Mouse (Mus musculus) embryonic facial prominence, embryonic 14.5 days (tissue): ENCODE results near the gene Aadacl3. TPM values are rescaled to one million over a fixed set of nuclear protein-coding genes. Genes with fewer than 3 reads are reported as not detected.

Source experiments
- ATAC-seq: fragments of 200-750 bp; cut with Nextera tagmentation; 2 replicates; pipeline ENCODE4 v1.8.0; 2017; ENCODE audit warnings: low read depth, moderate number of reproducible peaks, moderate TSS enrichment
- DNase-seq: peaks from one replicate; pipeline ENCODE4 v3.0.0-alpha.2; 2015; ENCODE audit warnings: low spot score
- H3K27ac ChIP-seq: fragments of 300-500 bp; sonication (generic); replicated peaks from 2 replicates; pipeline ENCODE4 v1.5.1; 2014; ENCODE audit warnings: low read depth, mild to moderate bottlenecking, low read length, moderate library complexity
- H3K27me3 ChIP-seq: fragments of 300-500 bp; sonication (generic); replicated peaks from 2 replicates; pipeline ENCODE4 v1.6.1; 2014; ENCODE audit warnings: low read length; ENCODE audit not compliant: control insufficient read depth, insufficient read depth
- H3K36me3 ChIP-seq: fragments of 300-500 bp; sonication (generic); 2 replicates; pipeline ENCODE4 v1.6.1; 2014; ENCODE audit warnings: low read length, mixed read lengths; ENCODE audit not compliant: control insufficient read depth, insufficient read depth
- H3K4me1 ChIP-seq: fragments of 300-500 bp; sonication (generic); 2 replicates; pipeline ENCODE4 v1.6.1; 2014; ENCODE audit warnings: antibody characterized with exemption, low read length; ENCODE audit not compliant: control insufficient read depth, insufficient read depth
- H3K4me2 ChIP-seq: fragments of 300-500 bp; sonication (generic); 2 replicates; pipeline ENCODE4 v1.6.1; 2014; ENCODE audit warnings: low read depth, mild to moderate bottlenecking, low read length, moderate library complexity, mixed read lengths
- H3K4me3 ChIP-seq: fragments of 300-500 bp; sonication (generic); 2 replicates; pipeline ENCODE4 v1.5.1; 2014; ENCODE audit warnings: low read depth, mild to moderate bottlenecking, low read length
- H3K9ac ChIP-seq: fragments of 300-500 bp; sonication (generic); 2 replicates; pipeline ENCODE4 v1.6.1; 2014; ENCODE audit warnings: low read depth, mild to moderate bottlenecking, low read length, moderate library complexity, mixed read lengths
- H3K9me3 ChIP-seq: fragments of 300-500 bp; sonication (generic); 2 replicates; pipeline ENCODE4 v1.6.1; 2016; ENCODE audit warnings: low read length; ENCODE audit not compliant: control insufficient read depth
- WGBS: fragments of 180-500 bp; shearing (Covaris S2); extraction: QIAGEN DNeasy Blood & Tissue Kit; methylation state at CpG from one replicate; pipeline ENCODE4 v1.1.7; 2014; 5-methylcytosine and 5-hydroxymethylcytosine counted together
- polyA plus RNA-seq: library from polyadenylated mRNA; unstranded; fragments of >200 nt; fragmentation: Nextera tagmentation; extraction: Ambion mirVana; gene quantifications from 2 replicates; pipeline ENCODE4 v1.2.1, GENCODE M21; 2014

The Aadacl3 gene
- not detected in 2 replicates for polyA plus RNA-seq

DNA sequence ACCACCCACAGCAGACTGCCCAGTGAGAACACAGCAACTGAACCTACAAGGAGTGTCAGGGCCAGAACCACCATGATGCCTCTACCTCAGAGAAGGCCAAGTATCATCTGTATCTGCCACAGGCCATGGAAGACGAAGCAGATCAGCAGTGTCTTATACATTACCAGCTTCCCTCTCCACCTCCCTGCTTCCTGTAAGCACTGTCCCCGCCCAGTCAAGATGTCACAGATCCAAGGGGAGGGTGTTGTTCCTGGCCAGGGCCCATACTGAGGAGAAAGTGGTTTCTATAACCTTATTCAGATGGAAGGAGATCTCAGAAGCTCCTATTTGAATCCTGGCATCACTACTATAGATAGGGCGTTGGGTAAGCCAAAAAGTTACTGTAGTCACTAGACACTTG, at the start of gene Aadacl3:
Gene Aadacl3, minus strand, starts transcription at position 101 of the 400 bp plus-strand sequence.
- H3K27ac ChIP-seq = no peak within 1 kb of the TSS
- no peak within 1 kb of the TSS for H3K4me2 ChIP-seq
- H3K36me3 ChIP-seq = no peaks in the 10 kb centered on the region
- no peaks in the 10 kb centered on the region for H3K9me3 ChIP-seq
- no peaks in the 10 kb centered on the region for H3K4me1 ChIP-seq
- no peaks in the 10 kb centered on the region for H3K27me3 ChIP-seq
- 66% methylated on average over 3 of the region's 3 CpGs for WGBS
- no peak within 1 kb of the TSS for H3K9ac ChIP-seq
- ATAC-seq (no peak), DNase-seq (no peak)
- H3K4me3 ChIP-seq = no peak within 1 kb of the TSS

DNA sequence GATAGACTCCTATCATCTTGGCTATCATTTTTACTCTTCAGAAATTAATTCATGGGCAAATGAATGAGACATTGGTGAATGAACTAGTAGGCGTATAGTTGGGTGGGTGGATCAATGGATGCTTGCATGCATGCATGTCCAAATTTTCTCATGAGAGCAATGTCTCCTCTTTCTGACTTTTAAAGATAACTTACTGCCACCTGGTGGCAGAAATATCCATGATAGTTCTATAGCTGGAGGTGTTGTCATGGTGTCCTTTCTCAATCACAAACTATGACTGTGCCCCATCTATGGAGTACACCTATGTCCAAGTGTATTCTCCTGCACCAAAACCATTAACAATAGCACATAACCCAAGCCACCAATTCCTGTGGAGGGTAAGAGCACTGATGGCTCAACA, 43.0 kb upstream of the Aadacl3 start:
- WGBS = 75% methylated on average over 1 of the region's 1 CpGs
- DNase-seq (no peak), ATAC-seq (no peak)
- H3K4me2 ChIP-seq = no peak overlapping the region
- peaks cover 15% of the 10 kb centered on the region; the same call in 1 of the 2 replicates for H3K9me3 ChIP-seq
- no peaks in the 10 kb centered on the region for H3K36me3 ChIP-seq
- H3K9ac ChIP-seq = no peak overlapping the region
- H3K27me3 ChIP-seq = no peaks in the 10 kb centered on the region
- H3K4me3 ChIP-seq = no peak overlapping the region
- H3K27ac ChIP-seq = no peak overlapping the region
- no peaks in the 10 kb centered on the region for H3K4me1 ChIP-seq

DNA sequence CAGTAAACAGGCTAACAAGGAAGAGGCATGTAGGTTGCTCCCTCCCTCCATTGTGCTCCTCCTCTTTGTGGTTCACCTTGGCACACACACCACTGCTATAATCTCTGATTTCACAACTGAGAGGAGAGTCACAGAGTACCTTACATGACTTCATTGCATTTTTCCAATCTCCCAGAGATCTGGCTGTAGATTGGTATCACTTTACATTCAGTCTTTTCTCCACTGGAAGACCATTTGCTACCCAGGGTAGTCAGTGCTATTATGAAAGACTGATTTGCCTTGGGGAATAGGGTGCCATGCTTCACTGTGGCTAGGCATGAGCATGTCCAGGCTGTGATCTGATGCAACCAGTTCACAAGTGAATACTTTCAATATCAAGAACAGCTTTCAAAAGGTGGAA, 29.8 kb upstream of the Aadacl3 start:
- no peak overlapping the region for H3K4me2 ChIP-seq
- H3K27ac ChIP-seq = no peak overlapping the region
- DNase-seq (no peak), ATAC-seq (no peak)
- H3K4me3 ChIP-seq = no peak overlapping the region
- no peaks in the 10 kb centered on the region for H3K27me3 ChIP-seq
- H3K4me1 ChIP-seq = no peaks in the 10 kb centered on the region
- no peaks in the 10 kb centered on the region for H3K36me3 ChIP-seq
- 0 out of 2 replicates have a peak, but pooled peaks cover 5% of the 10 kb centered on the region for H3K9me3 ChIP-seq
- H3K9ac ChIP-seq = no peak overlapping the region

DNA sequence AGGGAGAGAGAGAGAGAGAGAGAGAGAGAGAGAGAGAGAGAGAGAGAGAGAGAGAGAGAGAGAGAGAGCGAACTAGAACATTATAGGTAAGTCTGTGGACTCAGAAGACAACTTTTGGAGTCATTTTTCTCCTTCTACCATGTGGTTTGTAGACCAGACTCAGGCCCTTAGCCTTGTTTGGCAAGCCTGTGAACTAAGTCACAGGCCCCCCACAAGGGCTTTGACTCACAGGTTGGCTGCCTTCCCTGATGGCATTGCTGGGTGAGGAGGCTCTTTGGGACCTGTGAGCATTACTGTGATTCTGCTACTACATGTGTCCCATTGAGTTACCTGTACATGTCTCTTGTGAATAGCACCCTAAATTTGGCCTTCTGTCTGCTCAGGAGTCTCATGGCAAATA, 4.5 kb upstream of the Aadacl3 start:
- ATAC-seq = no peak
- WGBS = 53% methylated on average over 1 of the region's 1 CpGs
- H3K27me3 ChIP-seq = no peaks in the 10 kb centered on the region
- no peaks in the 10 kb centered on the region for H3K36me3 ChIP-seq
- H3K4me1 ChIP-seq = no peaks in the 10 kb centered on the region
- H3K27ac ChIP-seq = no peak overlapping the region
- no peak overlapping the region for H3K4me2 ChIP-seq
- no peak overlapping the region for H3K9ac ChIP-seq
- DNase-seq = no peak
- H3K4me3 ChIP-seq = no peak overlapping the region
- no peaks in the 10 kb centered on the region for H3K9me3 ChIP-seq

DNA sequence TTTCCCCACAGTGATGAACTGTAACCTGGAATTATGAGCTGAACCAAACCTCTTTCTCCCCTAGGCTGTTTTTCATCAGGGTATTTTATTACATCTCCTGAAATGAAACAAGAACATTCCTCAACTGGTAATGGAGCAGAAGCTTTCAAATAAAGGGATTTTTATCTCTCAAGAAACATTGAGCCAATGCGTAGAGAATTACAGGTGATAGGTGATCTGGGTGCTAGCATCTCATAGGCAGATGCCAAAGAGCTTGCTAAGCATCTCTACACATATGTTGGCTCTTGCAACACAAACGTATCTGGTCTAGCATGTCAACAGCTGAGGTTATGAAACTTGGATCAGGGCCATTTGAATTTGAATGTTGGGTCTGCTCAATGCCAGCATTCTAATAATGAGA, 1.6 kb upstream of the Aadacl3 start:
- H3K27me3 ChIP-seq = no peaks in the 10 kb centered on the region
- no peak overlapping the region for H3K9ac ChIP-seq
- ATAC-seq = no peak
- no peak overlapping the region for H3K27ac ChIP-seq
- H3K4me2 ChIP-seq = no peak overlapping the region
- 79% methylated on average over 2 of the region's 2 CpGs for WGBS
- no peaks in the 10 kb centered on the region for H3K9me3 ChIP-seq
- no peaks in the 10 kb centered on the region for H3K4me1 ChIP-seq
- H3K4me3 ChIP-seq = no peak overlapping the region
- no peaks in the 10 kb centered on the region for H3K36me3 ChIP-seq
- no peak for DNase-seq

DNA sequence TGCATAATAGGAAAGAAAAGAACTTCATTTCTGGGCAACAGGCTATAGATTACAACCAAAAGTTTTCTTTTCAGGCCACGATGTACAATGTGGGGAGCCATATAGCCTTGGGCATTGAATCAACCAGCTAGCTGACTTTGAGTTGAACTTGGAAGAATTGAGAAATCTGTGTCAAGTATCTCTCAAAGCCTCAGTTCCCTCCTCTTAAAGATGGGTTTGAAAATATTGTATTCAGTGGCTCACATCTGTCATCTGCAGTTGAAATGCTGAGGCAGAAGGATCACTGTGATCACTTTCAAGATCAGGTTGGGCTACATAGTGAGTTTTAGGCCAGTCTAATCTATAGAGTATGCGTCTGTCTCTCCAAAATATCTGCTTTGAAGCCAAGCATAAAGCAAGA, 10.3 kb downstream of the Aadacl3 start, which contains the start of gene Gm9944:
Gene Gm9944, minus strand, starts transcription at position 101 of the 400 bp plus-strand sequence.
- H3K4me2 ChIP-seq = no peak within 1 kb of the TSS
- no peak for ATAC-seq
- H3K27me3 ChIP-seq = no peaks in the 10 kb centered on the region
- no peaks in the 10 kb centered on the region for H3K4me1 ChIP-seq
- DNase-seq = no peak
- H3K4me3 ChIP-seq = no peak within 1 kb of the TSS
- no peak within 1 kb of the TSS for H3K9ac ChIP-seq
- H3K27ac ChIP-seq = no peak within 1 kb of the TSS
- no peaks in the 10 kb centered on the region for H3K9me3 ChIP-seq
- H3K36me3 ChIP-seq = no peaks in the 10 kb centered on the region
- 72% methylated on average over 2 of the region's 2 CpGs for WGBS

DNA sequence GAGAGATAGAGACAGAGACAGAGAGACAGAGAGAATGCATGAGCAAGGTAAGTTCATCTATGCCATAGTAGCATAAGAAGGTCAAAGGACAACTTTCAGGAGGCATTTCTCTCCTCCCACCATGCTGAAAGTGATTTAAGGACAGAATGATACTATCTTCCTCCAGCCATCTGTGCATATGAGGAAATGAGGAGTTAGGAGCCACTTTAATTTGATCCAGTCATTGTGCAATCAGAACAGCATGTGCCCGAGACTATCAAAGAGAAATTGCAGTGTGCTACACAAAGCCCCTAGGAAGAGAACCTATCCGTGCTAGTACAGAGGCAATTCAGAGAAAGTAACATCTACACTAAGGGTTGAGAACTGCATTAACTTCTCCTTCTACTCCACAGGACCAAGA, 15.0 kb downstream of the Aadacl3 start:
- Histone ChIP-seq H3K27ac (no peak overlapping the region), H3K9ac (no peak overlapping the region), H3K9me3 (no peaks in the 10 kb centered on the region), H3K4me2 (no peak overlapping the region), H3K36me3 (no peaks in the 10 kb centered on the region), H3K4me3 (no peak overlapping the region), H3K27me3 (no peaks in the 10 kb centered on the region), H3K4me1 (no peaks in the 10 kb centered on the region)
- no peak for DNase-seq
- no peak for ATAC-seq
- 56% methylated on average over 2 of the region's 2 CpGs for WGBS

DNA sequence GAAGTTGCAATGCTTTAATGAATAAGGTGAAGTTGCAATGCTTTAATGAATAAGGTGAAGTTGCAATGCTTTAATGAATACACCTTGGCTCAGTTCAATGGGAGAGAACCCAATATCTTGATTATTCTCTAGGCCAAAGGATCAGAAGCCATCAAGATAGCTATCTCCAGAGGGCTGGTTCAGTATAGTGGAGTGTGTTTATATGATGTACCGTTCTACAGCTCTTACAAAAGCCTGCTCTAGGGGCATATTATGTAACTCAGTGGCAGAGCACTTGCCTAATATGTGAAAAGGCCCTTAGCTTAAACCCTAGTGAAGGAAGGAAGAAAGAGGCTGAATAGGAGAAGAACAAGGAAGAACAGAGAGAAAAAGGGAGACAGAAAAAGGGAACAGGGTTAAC, 22.0 kb downstream of the Aadacl3 start:
- WGBS = 70% methylated on average over 1 of the region's 1 CpGs
- Histone ChIP-seq H3K4me2 (no peak overlapping the region), H3K27ac (no peak overlapping the region), H3K9ac (no peak overlapping the region), H3K36me3 (no peaks in the 10 kb centered on the region), H3K4me1 (no peaks in the 10 kb centered on the region), H3K4me3 (no peak overlapping the region), H3K9me3 (0 out of 2 replicates have a peak, but pooled peaks cover 6% of the 10 kb centered on the region), H3K27me3 (no peaks in the 10 kb centered on the region)
- DNase-seq = no peak
- ATAC-seq = no peak

DNA sequence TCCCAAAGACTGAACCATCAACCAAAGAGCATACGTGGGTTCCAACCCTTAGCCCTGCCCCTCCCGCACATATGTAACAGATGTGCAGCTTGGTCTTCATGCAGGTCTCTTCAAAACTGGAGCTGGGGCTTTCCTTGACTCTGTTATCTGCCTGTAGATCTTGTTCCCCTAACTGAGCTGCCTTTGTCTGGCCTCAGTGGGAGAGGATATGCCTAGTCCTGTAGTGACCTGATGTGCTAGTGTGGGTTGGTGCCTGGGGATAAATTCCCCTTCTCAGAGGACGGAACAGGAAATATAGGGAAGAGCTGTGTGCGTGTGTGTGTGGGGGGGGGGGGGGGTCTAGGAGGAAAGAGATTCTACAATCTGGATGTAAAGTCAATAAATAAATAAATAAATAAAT, 22.5 kb downstream of the Aadacl3 start:
- Histone ChIP-seq H3K9me3 (0 out of 2 replicates have a peak, but pooled peaks cover 6% of the 10 kb centered on the region), H3K27me3 (no peaks in the 10 kb centered on the region), H3K27ac (no peak overlapping the region), H3K4me1 (no peaks in the 10 kb centered on the region), H3K4me2 (no peak overlapping the region), H3K4me3 (no peak overlapping the region), H3K9ac (no peak overlapping the region), H3K36me3 (no peaks in the 10 kb centered on the region)
- no peak for DNase-seq
- ATAC-seq = no peak
- WGBS = 79% methylated on average over 4 of the region's 4 CpGs
